Mouse (Mus musculus) right cerebral cortex, adult 2 months (tissue): Measurements from ENCODE around the gene Wrap73.

Experiments
- DNase-seq, 2 experiments: peaks; one replicate each; pipeline ENCODE4 v3.0.0; 2021 to 2022; ENCODE audit warnings: low spot score in 2 of 2

The Wrap73 gene

GRCm38 (mm10) chr4:154181001-154181400 lies 38.8 kb downstream of the Wrap73 start:
- no peak for DNase-seq

GRCm38 (mm10) chr4:154183566-154183965 lies 41.4 kb downstream of the Wrap73 start:
- no peak for DNase-seq

DNA sequence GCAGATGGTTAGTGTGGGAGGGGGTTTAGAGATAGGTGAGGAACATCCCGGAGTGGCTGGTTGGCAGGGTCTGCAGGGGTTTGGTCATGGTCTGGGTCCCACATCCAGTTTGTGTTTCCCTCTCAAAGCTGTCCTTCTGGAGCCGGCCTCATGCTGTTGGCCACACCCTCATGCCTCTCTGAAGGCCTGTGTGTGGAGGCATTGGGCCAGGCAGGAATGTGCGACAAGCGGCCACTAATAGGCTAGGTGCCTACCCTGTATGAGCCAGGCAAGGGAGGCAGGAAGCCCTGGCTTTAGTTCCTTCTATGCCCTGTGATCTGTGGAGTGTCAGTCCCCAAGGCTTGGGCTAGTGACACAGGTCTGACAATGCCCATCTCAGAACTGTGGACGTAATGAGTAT lies 42.8 kb downstream of the Wrap73 start:
- DNase-seq, result no peak

GRCm38 (mm10) chr4:154186002-154186537 lies 43.9 kb downstream of the Wrap73 start:
- DNase-seq, result no peak

GRCm38 (mm10) chr4:154188948-154189347 lies 46.8 kb downstream of the Wrap73 start:
- DNase-seq, result no peak

DNA sequence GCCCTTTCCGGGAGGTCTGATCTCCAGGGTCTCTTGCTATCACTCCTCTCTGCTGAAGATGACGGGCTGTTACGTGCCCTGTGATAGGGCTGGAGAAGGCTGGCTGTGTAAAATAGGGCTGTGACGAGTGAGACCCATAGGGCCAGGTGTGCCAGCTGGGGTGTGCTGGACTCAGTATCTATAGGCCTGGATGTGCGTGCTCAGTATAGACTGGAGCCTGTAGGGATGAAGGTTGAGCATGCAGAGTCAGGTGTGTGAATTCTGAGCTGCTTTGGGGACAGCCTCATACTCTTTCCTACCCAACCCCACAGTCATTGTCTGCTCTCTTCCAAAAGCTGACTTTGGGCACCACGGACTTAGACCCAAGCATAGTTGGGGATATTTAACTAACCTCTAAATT lies 55.8 kb downstream of the Wrap73 start:
- no peak for DNase-seq

GRCm38 (mm10) chr4:154198377-154198961 lies 56.3 kb downstream of the Wrap73 start:
- DNase-seq, result no peak

- no peak for DNase-seq
Measured at GRCm38 (mm10) chr4:154201511-154201910, 59.3 kb downstream of the Wrap73 start.

GRCm38 (mm10) chr4:154204532-154204931 lies 62.4 kb downstream of the Wrap73 start:
- no peak for DNase-seq

DNA sequence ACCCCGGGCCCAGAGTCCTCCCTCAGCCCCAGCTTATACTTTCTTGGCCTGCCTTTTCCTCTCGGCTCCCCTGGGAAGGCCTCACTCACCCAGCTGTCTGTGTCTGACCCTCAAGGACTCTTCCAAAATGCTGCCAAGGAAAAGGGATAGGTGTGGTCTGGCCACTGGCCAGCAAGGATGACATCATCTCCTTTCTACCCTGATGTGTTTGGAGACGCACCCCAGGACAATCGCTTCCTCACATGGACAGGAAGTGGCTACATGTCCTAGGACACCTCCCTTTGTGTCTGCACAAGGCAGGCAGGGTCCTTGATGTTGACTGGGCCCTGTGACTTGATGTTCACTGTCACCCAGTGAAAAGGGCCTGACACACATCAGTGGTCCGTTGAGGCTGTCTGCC lies 63.2 kb downstream of the Wrap73 start:
- DNase-seq, result no peak

- DNase-seq, result peak; percentile 61 to 64
Measured at GRCm38 (mm10) chr4:154207261-154207660, 65.1 kb downstream of the Wrap73 start.

DNA sequence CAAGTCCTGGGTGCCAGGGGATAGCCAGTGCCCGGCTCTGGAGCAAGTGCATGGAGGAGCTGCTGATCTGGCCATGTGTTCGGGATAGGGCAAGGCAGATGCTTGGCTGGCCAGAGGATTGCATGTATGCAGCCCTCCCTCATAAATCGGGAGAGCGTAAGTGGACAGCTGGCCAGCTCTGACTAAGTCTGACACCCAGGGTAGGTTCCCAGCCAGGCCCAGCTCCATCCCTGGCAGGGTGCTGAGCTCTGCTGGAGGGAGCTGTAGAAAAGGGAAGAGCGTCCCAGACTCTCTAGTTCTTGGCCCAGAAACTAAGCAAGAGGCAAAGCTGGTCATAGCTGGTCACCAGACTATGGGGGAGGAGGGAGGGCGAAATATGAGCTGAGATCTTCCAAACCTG lies 66.9 kb downstream of the Wrap73 start:
- no peak for DNase-seq

DNA sequence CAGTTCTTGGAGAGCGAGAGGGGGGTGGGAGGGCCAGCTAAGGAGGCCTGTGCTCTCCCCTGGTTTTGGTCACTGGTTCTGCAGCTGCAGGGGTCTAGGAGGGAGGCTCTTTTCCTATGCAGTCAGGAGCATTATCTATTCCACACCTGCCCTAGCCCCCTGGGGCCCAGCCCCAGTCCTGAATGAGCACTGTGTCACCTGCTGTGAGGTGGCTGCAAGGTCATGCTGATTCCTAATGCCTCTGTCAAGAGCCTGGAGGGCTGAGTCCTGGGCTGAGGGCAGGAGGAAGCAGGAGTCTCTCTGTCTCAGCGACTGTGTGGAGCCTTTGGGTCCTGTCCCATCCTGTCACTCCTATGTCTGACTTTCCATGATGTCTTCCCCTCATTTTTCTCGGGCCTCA lies 67.7 kb downstream of the Wrap73 start:
- DNase-seq, result no peak

- no peak for DNase-seq
Measured at GRCm38 (mm10) chr4:154211459-154211858, 69.3 kb downstream of the Wrap73 start.

- no peak for DNase-seq
Measured at GRCm38 (mm10) chr4:154213586-154213985, 71.4 kb downstream of the Wrap73 start.

DNA sequence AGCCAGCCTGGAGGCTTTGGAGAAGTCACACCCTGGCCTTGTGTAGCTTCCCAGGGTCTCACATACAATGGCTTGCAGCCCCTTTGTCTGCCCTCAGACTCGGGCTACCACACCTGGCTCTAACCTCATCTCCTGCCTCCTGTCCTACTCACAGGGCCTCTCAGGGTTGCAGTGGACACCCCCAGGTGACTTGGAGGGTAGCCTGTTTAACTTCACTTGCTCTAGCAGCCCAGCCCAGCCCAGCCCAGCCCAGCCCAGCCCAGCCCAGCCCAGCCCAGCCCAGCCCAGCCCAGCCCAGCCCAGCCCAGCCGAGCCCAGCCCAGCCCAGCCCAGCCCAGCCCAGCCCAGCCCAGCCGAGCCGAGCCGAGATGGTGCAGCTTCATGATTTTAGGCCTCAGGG lies 71.9 kb downstream of the Wrap73 start:
- DNase-seq, result no peak
